In the genomic region with DNA sequence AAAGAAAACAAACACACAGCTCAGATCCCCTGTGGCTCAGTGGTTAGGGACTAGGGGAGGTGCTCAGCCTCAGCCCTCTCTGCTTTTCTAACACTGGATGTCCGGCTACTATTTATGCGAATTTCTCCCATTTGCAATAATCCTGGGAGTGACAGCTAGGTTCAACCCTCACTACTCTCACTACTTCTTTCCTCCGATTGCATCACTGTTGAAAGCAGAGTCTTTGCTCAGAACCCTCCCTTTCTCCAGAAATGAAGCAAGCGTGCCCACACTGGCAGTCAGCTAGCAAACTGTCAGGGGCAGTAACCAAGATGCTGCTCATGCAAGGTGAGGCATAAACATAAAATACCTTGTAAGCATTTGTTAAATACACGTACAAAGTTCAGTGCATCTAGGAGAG, we compare ENCODE assay signal across 25 mouse cellular contexts. TPM values are rescaled to one million over a fixed set of nuclear protein-coding genes. Genes with fewer than 3 reads are reported as not detected.
A peak's percentile ranks its signal among the peaks of the same experiment; 100 is the strongest.
DNase-seq lines count a peak whose midpoint lies in the region; ATAC-seq and TF ChIP-seq lines count a peak whose summit lies in the region.
"Had no signal": no experiment of that assay in that cellular context is flagged by ENCODE, and none has a peak within 500 bp of the region (broad histone marks: within the 10 kb centered on the region; RNA-seq: fewer than 3 reads in every experiment).

No protein-coding gene starts in this region.

- DNase-seq in hindbrain, embryonic 14.5 days (ENCODE audit: low spot score), result no peak
- DNase-seq in hindbrain, postnatal 0 days (ENCODE audit: low spot score), result no peak
- DNase-seq in MN1 (ENCODE audit: low spot score), result peak; percentile 78
- no peak for DNase-seq in spleen, postnatal 36 days (ENCODE audit: low spot score in 2 of 2)
- DNase-seq in embryo, embryonic 10.5 days (ENCODE audit: low spot score), result no peak
- DNase-seq: adrenal gland, adult 2 months; adrenal gland, postnatal 36 days; cerebellum, adult 18-20 months; cerebellum, postnatal 10 days; kidney, adult 11 months; kidney, postnatal 14 days; layer of hippocampus, adult 9-11 months; thymus, adult 2 months; thymus, postnatal 36 days had no signal

- no peak overlapping the region for H3K4me3 ChIP-seq in hindbrain, embryonic 14.5 days (replicated peaks; ENCODE audit: low read length)
- no peak overlapping the region for H3K4me3 ChIP-seq in hindbrain, postnatal 0 days (ENCODE audit: low read length)
- H3K4me3 ChIP-seq: forebrain, embryonic 13.5 days; heart, embryonic 10.5 days; heart, embryonic 15.5 days; limb, embryonic 12.5 days; liver, embryonic 15.5 days; lung, embryonic 15.5 days; megakaryocyte, embryonic 14.5 days; midbrain, embryonic 13.5 days had no signal

- H3K27ac ChIP-seq in hindbrain, embryonic 14.5 days, result no peak overlapping the region
- H3K27ac ChIP-seq in hindbrain, postnatal 0 days, result no peak overlapping the region
- H3K27ac ChIP-seq: forebrain, embryonic 13.5 days; heart, embryonic 10.5 days; heart, embryonic 15.5 days; limb, embryonic 12.5 days; liver, embryonic 15.5 days; lung, embryonic 15.5 days; midbrain, embryonic 13.5 days had no signal

- H3K4me2 ChIP-seq in hindbrain, embryonic 14.5 days (replicated peaks), result 0 out of 2 replicates have a peak overlapping the region, but pooled peaks have one; percentile 10
- no peak overlapping the region for H3K4me2 ChIP-seq in hindbrain, postnatal 0 days (ENCODE audit: low read depth, low read length)
- H3K4me2 ChIP-seq: forebrain, embryonic 13.5 days; heart, embryonic 15.5 days; limb, embryonic 12.5 days; liver, embryonic 15.5 days; lung, embryonic 15.5 days had no signal

- peaks cover 19% of the 10 kb centered on the region for H3K4me1 ChIP-seq in hindbrain, embryonic 14.5 days (replicated peaks; ENCODE audit: control insufficient read depth, insufficient read depth, low read length)
- H3K4me1 ChIP-seq in hindbrain, postnatal 0 days (ENCODE audit: insufficient read depth, low read length), result 0 out of 2 replicates have a peak, but pooled peaks cover 12% of the 10 kb centered on the region

- H3K9me3 ChIP-seq in hindbrain, embryonic 14.5 days (ENCODE audit: control insufficient read depth, low read length), result no peaks in the 10 kb centered on the region
- H3K9me3 ChIP-seq in hindbrain, postnatal 0 days (ENCODE audit: low read length), result no peaks in the 10 kb centered on the region
- H3K9me3 ChIP-seq: forebrain, embryonic 13.5 days; G1E; heart, embryonic 10.5 days; heart, embryonic 15.5 days; limb, embryonic 12.5 days; liver, embryonic 15.5 days; lung, embryonic 15.5 days; megakaryocyte, embryonic 14.5 days; midbrain, embryonic 13.5 days had no signal

- peaks cover 37% of the 10 kb centered on the region for H3K36me3 ChIP-seq in hindbrain, embryonic 14.5 days (replicated peaks; ENCODE audit: control insufficient read depth, insufficient read depth)
- no peaks in the 10 kb centered on the region; the same call in 1 of the 2 replicates for H3K36me3 ChIP-seq in hindbrain, postnatal 0 days (ENCODE audit: insufficient read depth, low read length)
- H3K36me3 ChIP-seq: heart, embryonic 10.5 days; heart, embryonic 15.5 days; liver, embryonic 15.5 days; lung, embryonic 15.5 days had no signal

- no peak overlapping the region for H3K9ac ChIP-seq in hindbrain, embryonic 14.5 days
- no peak overlapping the region for H3K9ac ChIP-seq in hindbrain, postnatal 0 days (replicated peaks; ENCODE audit: low read length)
- H3K9ac ChIP-seq: forebrain, embryonic 13.5 days; heart, embryonic 15.5 days; limb, embryonic 12.5 days; liver, embryonic 15.5 days; lung, embryonic 15.5 days; midbrain, embryonic 13.5 days had no signal

- WGBS in hindbrain, embryonic 14.5 days, result 85% methylated on average over 5 of the region's 5 CpGs
- WGBS in hindbrain, postnatal 0 days, result 91% methylated on average over 5 of the region's 5 CpGs

- no peaks in the 10 kb centered on the region for H3K27me3 ChIP-seq in hindbrain, embryonic 14.5 days (ENCODE audit: control insufficient read depth, insufficient read depth, low read length)
- H3K27me3 ChIP-seq in hindbrain, postnatal 0 days (ENCODE audit: insufficient read depth, low read length), result no peaks in the 10 kb centered on the region
- H3K27me3 ChIP-seq: forebrain, embryonic 13.5 days; heart, embryonic 15.5 days; lung, embryonic 15.5 days; midbrain, embryonic 13.5 days had no signal

- no peak for ATAC-seq in hindbrain, embryonic 14.5 days (ENCODE audit: low FRiP score)
- no peak for ATAC-seq in hindbrain, postnatal 0 days
- peak; percentile 67 for ATAC-seq in granulocyte monocyte progenitor cell, adult 5-6 weeks (replicated peaks; ENCODE audit: poor library complexity, severe bottlenecking)
- ATAC-seq: forebrain, embryonic 13.5 days; inflammation-experienced regulatory T-cells, adult 6 months; midbrain, embryonic 13.5 days had no signal

- TF ChIP-seq CTCF in hindbrain, postnatal 0 days (IDR thresholded peaks at IDR 0.05; ENCODE audit: low read depth), result no peak

RNA-seq across cellular contexts. Expression of gene Paqr3, which starts 3.1 kb away (rescaled TPM):
- polyA plus RNA-seq in hindbrain, embryonic 14.5 days (2014; fragmentation: Nextera tagmentation; extraction: Ambion mirVana), result 22.7 and 24.0 TPM in 2 replicates
- 44.7 and 45.3 TPM in 2 replicates for total RNA-seq in hindbrain, postnatal 0 days (2014; rRNA removed)
- 9.8 and 11.6 TPM in 2 replicates for polyA plus RNA-seq in hindbrain, postnatal 0 days (2015; fragmentation: Nextera tagmentation; extraction: Ambion mirVana)
- 2.7 and 15.3 TPM in 2 replicates for total RNA-seq in granulocyte monocyte progenitor cell, adult 5-6 weeks (2014; fragmentation: Nextera tagmentation)
- 2.0 and 3.4 TPM in 2 replicates for total RNA-seq in granulocyte monocyte progenitor cell, adult 5-6 weeks (2017)
